Mouse (Mus musculus): ENCODE results near the gene Mybphl. TPM values are rescaled to one million over a fixed set of nuclear protein-coding genes. Genes with fewer than 3 reads are reported as not detected.
A peak's percentile ranks its signal among the peaks of the same experiment; 100 is the strongest.

The Mybphl gene
- total RNA-seq, 1 experiment = not detected

DNA sequence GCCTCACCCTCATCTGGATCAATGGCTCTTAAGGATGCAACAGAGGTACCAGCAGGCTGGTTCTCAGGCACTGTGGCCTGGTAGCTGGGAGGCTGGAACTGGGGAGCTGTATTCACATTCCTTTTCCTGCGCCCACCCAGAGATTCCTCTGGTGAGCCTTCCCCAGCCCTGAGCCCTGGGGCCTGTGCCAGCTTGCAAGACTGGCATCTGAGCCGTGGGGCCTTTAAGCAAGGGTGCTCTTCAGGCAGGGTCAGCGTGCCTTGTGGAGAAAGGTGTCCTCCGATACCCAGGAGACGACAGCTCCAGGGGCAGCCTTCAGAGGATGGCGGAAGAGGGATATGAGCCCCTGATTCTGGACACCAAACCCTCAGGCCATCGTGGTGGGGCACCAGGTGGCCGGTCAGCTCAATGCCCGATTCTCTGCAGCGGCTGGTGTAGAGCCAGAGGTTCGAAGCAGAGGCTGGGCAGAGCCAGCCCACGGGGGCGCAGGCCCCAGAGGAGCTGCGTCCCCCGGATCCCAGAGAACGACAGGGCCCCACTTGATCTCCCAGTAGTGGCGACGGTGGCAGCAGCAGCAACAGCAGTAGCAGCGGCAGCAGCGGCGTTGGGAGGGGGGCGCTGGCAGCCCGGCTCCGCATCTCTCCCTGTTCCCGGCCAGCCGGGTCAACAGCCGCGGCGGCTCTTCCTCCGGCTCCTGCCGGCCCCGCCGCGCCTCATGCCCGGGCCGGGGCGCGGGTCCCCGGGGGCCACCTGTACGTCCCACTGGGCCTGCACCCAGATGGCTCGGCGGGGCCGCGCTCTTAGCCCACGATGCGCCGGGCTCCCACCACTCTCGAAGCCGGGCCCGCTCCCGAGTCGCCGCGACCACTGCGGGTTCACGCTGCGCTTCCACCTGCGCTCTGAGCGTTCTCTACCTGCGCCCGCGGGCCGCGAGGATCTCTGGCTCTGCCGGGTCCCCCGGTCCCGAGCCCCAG is 50.4 kb downstream of the Mybphl start, which contains the start of gene Celsr2:
Gene Celsr2 (minus strand): TSS at position 696 of the 974 bp plus-strand sequence.
- Histone ChIP-seq H3K9ac (ENCODE audit: insufficient read depth, low read depth, low read length, poor library complexity, severe bottlenecking) (peak within 1 kb of the TSS; percentile 77), H3K27ac (ENCODE audit: insufficient read depth, low read depth, low read length, poor library complexity, severe bottlenecking) (no peak within 1 kb of the TSS), H3K4me1 (ENCODE audit: control insufficient read depth in 2 of 2, insufficient read depth in 2 of 2, low read length in 2 of 2, poor library complexity in 1 of 2) (peaks cover 0 to 8% of the 10 kb centered on the region in 2 experiments; a peak in 1 of 4 replicates), H3K9me3 (ENCODE audit: control insufficient read depth, insufficient read depth, low read depth, low read length) (no peaks in the 10 kb centered on the region), H3K4me3 (ENCODE audit: insufficient read depth in 1 of 2, low read depth in 1 of 2, low read length in 2 of 2, poor library complexity in 1 of 2, severe bottlenecking in 1 of 2) (peak within 1 kb of the TSS; percentile 68 to 79), H3K36me3 (ENCODE audit: control insufficient read depth, insufficient read depth, low read length, poor library complexity, severe bottlenecking) (peaks cover 4% of the 10 kb centered on the region; the same call in 1 of the 2 replicates)
- no peak for DNase-seq (ENCODE audit: low read depth, low spot score)
- in situ Hi-C loops (cut with MboI; ENCODE audit: low sequenced_read_pairs in 2 of 2, unreplicated experiment in 2 of 2) = no loop called here
- TF ChIP-seq HCFC1 (IDR thresholded peaks at IDR 0.05; ENCODE audit: borderline replicate concordance, insufficient read depth, low read length) (no peak), ZNF384 (IDR thresholded peaks at IDR 0.05; ENCODE audit: low read depth, low read length) (no peak), MAFK (IDR thresholded peaks at IDR 0.05; ENCODE audit: insufficient read depth, low read depth, low read length) (no peak), CHD2 (IDR thresholded peaks at IDR 0.05; ENCODE audit: low read depth, low read length) (no peak), ZC3H11A (IDR thresholded peaks at IDR 0.05; ENCODE audit: borderline replicate concordance, low read depth, low read length) (no peak)

DNA sequence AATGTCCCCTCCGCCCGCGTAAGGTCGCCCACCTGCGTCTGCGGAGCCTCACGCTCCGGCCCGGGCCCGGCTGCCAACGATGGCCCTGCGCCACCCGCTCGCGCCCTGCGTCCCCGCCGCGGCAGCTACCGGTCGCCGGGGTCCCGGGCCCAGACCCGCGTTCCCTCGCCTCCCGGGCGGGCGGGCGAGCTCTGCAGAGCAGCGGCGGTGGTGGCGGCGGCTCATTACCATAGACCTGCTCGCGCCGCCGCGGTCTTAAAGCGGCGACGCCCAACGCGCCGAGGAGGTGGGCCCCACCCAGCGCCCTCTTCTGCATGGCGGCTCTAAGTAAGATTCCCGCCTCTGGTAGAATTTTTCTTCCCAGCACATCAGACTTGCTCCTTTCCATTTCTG is 51.1 kb downstream of the Mybphl start:
- Histone ChIP-seq H3K4me3 (ENCODE audit: insufficient read depth in 1 of 2, low read depth in 1 of 2, low read length in 2 of 2, poor library complexity in 1 of 2, severe bottlenecking in 1 of 2) (peak overlapping the region; percentile 68 to 79), H3K9ac (ENCODE audit: insufficient read depth, low read depth, low read length, poor library complexity, severe bottlenecking) (peak overlapping the region; percentile 77), H3K27ac (ENCODE audit: insufficient read depth, low read depth, low read length, poor library complexity, severe bottlenecking) (no peak overlapping the region), H3K4me1 (ENCODE audit: control insufficient read depth in 2 of 2, insufficient read depth in 2 of 2, low read length in 2 of 2, poor library complexity in 1 of 2) (peaks cover 0 to 5% of the 10 kb centered on the region in 2 experiments; a peak in 1 of 4 replicates), H3K36me3 (ENCODE audit: control insufficient read depth, insufficient read depth, low read length, poor library complexity, severe bottlenecking) (peaks cover 4% of the 10 kb centered on the region; the same call in 1 of the 2 replicates), H3K9me3 (ENCODE audit: control insufficient read depth, insufficient read depth, low read depth, low read length) (no peaks in the 10 kb centered on the region)
- in situ Hi-C loops (cut with MboI; ENCODE audit: low sequenced_read_pairs in 2 of 2, unreplicated experiment in 2 of 2) = no loop called here
- peak; percentile 52 for DNase-seq (ENCODE audit: low read depth, low spot score)
- TF ChIP-seq MAFK (IDR thresholded peaks at IDR 0.05; ENCODE audit: insufficient read depth, low read depth, low read length) (no peak), HCFC1 (IDR thresholded peaks at IDR 0.05; ENCODE audit: borderline replicate concordance, insufficient read depth, low read length) (no peak), ZC3H11A (IDR thresholded peaks at IDR 0.05; ENCODE audit: borderline replicate concordance, low read depth, low read length) (peak; percentile 91; the same call in 1 of the 2 replicates)

DNA sequence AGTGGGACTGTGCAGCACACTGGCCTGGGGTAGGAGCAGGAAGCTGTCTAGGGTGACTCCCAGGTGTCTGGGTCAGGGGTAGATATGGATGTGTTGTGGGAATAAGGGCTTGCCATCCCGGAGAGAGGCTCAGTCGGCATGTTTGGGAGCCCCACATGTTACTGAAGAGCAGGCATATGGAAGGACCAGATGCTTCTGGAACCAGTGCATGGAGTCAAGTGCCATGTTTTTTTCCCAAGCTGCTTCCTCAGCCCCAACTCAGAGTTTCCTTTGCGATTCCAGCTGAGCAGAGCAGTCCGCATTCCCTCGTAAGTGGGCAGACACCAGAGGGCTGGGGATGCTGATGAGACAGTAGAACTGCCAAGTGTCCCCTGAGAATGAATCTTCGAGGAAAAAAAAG is 58.3 kb downstream of the Mybphl start:
- Histone ChIP-seq H3K9ac (ENCODE audit: insufficient read depth, low read depth, low read length, poor library complexity, severe bottlenecking) (no peak overlapping the region), H3K4me3 (ENCODE audit: insufficient read depth in 1 of 2, low read depth in 1 of 2, low read length in 2 of 2, poor library complexity in 1 of 2, severe bottlenecking in 1 of 2) (no peak overlapping the region), H3K36me3 (ENCODE audit: control insufficient read depth, insufficient read depth, low read length, poor library complexity, severe bottlenecking) (peaks cover 27% of the 10 kb centered on the region), H3K9me3 (ENCODE audit: control insufficient read depth, insufficient read depth, low read depth, low read length) (no peaks in the 10 kb centered on the region), H3K27ac (ENCODE audit: insufficient read depth, low read depth, low read length, poor library complexity, severe bottlenecking) (no peak overlapping the region), H3K4me1 (ENCODE audit: control insufficient read depth in 2 of 2, insufficient read depth in 2 of 2, low read length in 2 of 2, poor library complexity in 1 of 2) (peaks cover 2 to 16% of the 10 kb centered on the region in 2 experiments; a peak in 3 of 4 replicates)
- TF ChIP-seq MAFK (IDR thresholded peaks at IDR 0.05; ENCODE audit: insufficient read depth, low read depth, low read length) (no peak), HCFC1 (IDR thresholded peaks at IDR 0.05; ENCODE audit: borderline replicate concordance, insufficient read depth, low read length) (no peak), ZC3H11A (IDR thresholded peaks at IDR 0.05; ENCODE audit: borderline replicate concordance, low read depth, low read length) (no peak), CHD2 (IDR thresholded peaks at IDR 0.05; ENCODE audit: low read depth, low read length) (no peak), ZNF384 (IDR thresholded peaks at IDR 0.05; ENCODE audit: low read depth, low read length) (no peak)
- no peak for DNase-seq (ENCODE audit: low read depth, low spot score)
- in situ Hi-C loops (cut with MboI; ENCODE audit: low sequenced_read_pairs in 2 of 2, unreplicated experiment in 2 of 2) = no loop called here

DNA sequence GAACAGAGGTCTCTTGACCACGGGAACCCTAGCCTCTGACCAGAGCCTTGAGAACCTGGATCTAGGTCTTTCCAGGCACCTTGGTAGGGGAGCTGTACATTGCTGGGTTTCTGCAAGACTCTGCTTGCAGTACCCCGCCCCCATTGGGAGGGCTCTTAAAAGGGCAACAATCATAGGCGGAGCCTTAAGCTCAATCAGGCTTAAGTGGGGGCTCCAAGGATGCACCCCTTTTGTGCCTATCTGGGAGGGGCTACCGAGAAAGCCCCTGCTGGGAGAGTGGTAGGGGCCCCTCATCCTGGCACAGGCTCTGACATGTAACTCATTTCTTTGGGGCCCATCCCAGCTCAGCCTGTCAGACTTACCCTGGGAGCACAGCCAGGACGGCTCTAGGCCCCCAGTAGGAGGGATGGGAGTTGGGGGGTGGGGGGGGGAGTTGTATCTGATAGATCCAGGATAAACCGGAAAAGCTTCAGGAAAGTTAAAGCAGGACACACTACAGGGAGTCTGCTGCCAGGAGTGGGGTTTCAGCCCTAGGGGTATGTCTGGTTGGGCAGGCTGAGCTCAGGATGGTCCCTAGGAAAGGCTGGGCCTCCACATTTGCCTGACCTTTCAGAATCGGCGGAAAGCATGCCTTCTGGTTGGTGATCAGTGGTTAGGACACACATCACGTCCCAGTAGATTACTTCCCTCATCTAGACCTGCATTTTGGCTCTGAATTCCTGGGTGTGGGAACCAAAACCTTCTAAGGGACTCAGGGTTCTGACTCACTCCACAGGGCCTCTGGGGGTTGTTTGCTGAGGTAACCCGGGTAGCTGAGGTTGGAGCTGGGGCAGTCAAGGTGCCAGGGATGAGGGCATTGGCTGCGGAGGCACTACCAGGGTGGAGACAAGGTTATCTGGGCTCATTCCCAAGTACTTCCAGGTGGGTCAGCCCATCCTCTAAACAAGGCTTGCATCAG is 59.4 kb downstream of the Mybphl start:
- H3K4me3 ChIP-seq (ENCODE audit: insufficient read depth in 1 of 2, low read depth in 1 of 2, low read length in 2 of 2, poor library complexity in 1 of 2, severe bottlenecking in 1 of 2) = no peak overlapping the region
- 0 out of 2 replicates have a peak, but pooled peaks have one; percentile 26 for TF ChIP-seq ZC3H11A (IDR thresholded peaks at IDR 0.05; ENCODE audit: borderline replicate concordance, low read depth, low read length)
- no peak for TF ChIP-seq HCFC1 (IDR thresholded peaks at IDR 0.05; ENCODE audit: borderline replicate concordance, insufficient read depth, low read length)
- no peaks in the 10 kb centered on the region for H3K9me3 ChIP-seq (ENCODE audit: control insufficient read depth, insufficient read depth, low read depth, low read length)
- in situ Hi-C loops (cut with MboI; ENCODE audit: low sequenced_read_pairs in 2 of 2, unreplicated experiment in 2 of 2) = no loop called here
- H3K4me1 ChIP-seq (ENCODE audit: control insufficient read depth in 2 of 2, insufficient read depth in 2 of 2, low read length in 2 of 2, poor library complexity in 1 of 2) = peaks cover 2 to 16% of the 10 kb centered on the region in 2 experiments; a peak in 3 of 4 replicates
- peaks cover 39% of the 10 kb centered on the region for H3K36me3 ChIP-seq (ENCODE audit: control insufficient read depth, insufficient read depth, low read length, poor library complexity, severe bottlenecking)
- no peak overlapping the region for H3K9ac ChIP-seq (ENCODE audit: insufficient read depth, low read depth, low read length, poor library complexity, severe bottlenecking)
- H3K27ac ChIP-seq (ENCODE audit: insufficient read depth, low read depth, low read length, poor library complexity, severe bottlenecking) = no peak overlapping the region; the same call in 1 of the 2 replicates
- DNase-seq (ENCODE audit: low read depth, low spot score) = no peak
